Mouse (Mus musculus): ENCODE data around the gene Uqcr11. TPM values are rescaled to one million over a fixed set of nuclear protein-coding genes. Genes with fewer than 3 reads are reported as not detected.

Gene Uqcr11
- polyA plus RNA-seq, 1 experiment from 2014 or later, result 593 TPM

- Histone ChIP-seq H3K4me1 (peaks cover 38% of the 10 kb centered on the region), H3K36me3 (ENCODE audit: poor library complexity, severe bottlenecking) (peaks cover 60% of the 10 kb centered on the region), H3K9me3 (replicated peaks) (no peaks in the 10 kb centered on the region), H3K4me3 (peak overlapping the region; percentile 99), H3K27me3 (no peaks in the 10 kb centered on the region), H3K27ac (peak overlapping the region; percentile 99; the same call in 1 of the 2 replicates), H3K4me2 (peak overlapping the region; percentile 97), H3K9ac (peak overlapping the region; percentile 100)
- ATAC-seq, result no peak
- WGBS, result 87% methylated on average over 4 of the region's 4 CpGs
These were observed 22.5 kb downstream of the Uqcr11 start for GRCm38 (mm10) chr10:80384115-80384639.

DNA sequence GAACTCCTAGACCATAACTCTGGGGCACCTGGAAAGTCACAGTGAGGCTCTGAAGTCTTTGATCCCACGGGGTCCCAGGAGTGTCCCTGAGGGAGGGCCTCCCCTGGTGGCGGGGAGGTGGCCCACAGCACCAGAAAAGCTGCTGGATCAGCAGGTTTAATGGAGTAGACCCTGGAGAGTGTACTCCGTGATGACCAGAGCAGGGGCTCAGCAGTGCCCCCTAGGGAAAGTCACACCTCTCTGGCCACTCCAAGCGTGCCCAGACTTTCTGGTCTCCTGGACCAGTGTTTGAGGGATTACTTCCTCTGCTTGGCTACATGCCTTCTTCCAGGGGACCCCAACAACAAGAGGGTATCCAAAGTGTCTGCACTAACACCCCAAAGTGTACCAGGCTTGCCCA is 23.2 kb downstream of the Uqcr11 start:
- Histone ChIP-seq H3K9ac (peak overlapping the region; percentile 100), H3K4me3 (peak overlapping the region; percentile 99), H3K9me3 (replicated peaks) (no peaks in the 10 kb centered on the region), H3K27ac (no peak overlapping the region), H3K4me1 (peaks cover 34% of the 10 kb centered on the region), H3K27me3 (no peaks in the 10 kb centered on the region), H3K4me2 (peak overlapping the region; percentile 97), H3K36me3 (ENCODE audit: poor library complexity, severe bottlenecking) (peaks cover 61% of the 10 kb centered on the region)
- no peak for ATAC-seq
- 52% methylated on average over 4 of the region's 4 CpGs for WGBS

DNA sequence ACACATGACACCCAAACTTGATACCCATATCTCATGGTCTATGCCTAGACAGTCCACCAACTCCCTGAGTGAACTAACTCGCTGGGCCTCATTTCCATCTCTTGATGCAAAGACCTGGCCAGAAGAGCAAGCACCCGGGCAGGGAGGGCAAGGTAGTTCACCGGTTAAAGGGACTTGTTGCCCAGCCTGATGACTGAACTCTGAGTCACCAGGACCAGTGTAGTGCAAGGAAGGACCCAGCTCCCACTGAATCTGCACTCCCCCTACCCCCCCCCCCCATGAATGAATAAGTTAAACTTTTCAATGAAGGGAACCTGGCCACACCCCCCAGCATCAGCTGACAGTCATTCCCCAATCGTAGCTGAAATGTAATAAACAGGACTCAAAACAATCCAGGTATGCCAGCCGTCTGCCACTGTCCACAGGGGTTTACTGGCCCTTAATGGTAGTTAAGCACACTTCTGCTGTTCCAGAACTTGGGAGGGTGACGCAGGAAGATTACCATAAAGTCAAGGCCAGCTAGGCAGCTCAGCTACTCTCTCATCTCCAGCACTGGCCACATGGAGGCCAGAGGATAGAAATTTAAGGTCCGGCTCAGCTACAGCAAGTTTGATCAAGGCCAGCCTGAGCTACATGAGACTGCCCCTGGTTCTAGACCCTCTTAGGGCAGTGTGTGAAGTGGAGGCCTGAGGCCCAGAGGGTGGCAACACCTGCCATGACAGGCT is 23.8 kb downstream of the Uqcr11 start:
- peaks cover 28% of the 10 kb centered on the region for H3K4me1 ChIP-seq
- peak overlapping the region; percentile 99 for H3K4me3 ChIP-seq
- ATAC-seq, result no peak
- H3K9ac ChIP-seq, result peak overlapping the region; percentile 100
- no peak overlapping the region for H3K27ac ChIP-seq
- WGBS, result 90% methylated on average over 7 of the region's 7 CpGs
- H3K9me3 ChIP-seq (replicated peaks), result no peaks in the 10 kb centered on the region
- peak overlapping the region; percentile 97 for H3K4me2 ChIP-seq
- no peaks in the 10 kb centered on the region for H3K27me3 ChIP-seq
- H3K36me3 ChIP-seq (ENCODE audit: poor library complexity, severe bottlenecking), result peaks cover 61% of the 10 kb centered on the region

GRCm38 (mm10) chr10:80377716-80378115 is 28.9 kb downstream of the Uqcr11 start:
- no peak overlapping the region for H3K27ac ChIP-seq
- 56% methylated on average over 10 of the region's 10 CpGs for WGBS
- ATAC-seq, result no peak
- H3K9me3 ChIP-seq (replicated peaks), result no peaks in the 10 kb centered on the region
- no peak overlapping the region for H3K4me2 ChIP-seq
- H3K4me3 ChIP-seq, result no peak overlapping the region
- H3K4me1 ChIP-seq, result no peaks in the 10 kb centered on the region
- H3K9ac ChIP-seq, result no peak overlapping the region
- peaks cover 35% of the 10 kb centered on the region for H3K36me3 ChIP-seq (ENCODE audit: poor library complexity, severe bottlenecking)
- no peaks in the 10 kb centered on the region for H3K27me3 ChIP-seq

DNA sequence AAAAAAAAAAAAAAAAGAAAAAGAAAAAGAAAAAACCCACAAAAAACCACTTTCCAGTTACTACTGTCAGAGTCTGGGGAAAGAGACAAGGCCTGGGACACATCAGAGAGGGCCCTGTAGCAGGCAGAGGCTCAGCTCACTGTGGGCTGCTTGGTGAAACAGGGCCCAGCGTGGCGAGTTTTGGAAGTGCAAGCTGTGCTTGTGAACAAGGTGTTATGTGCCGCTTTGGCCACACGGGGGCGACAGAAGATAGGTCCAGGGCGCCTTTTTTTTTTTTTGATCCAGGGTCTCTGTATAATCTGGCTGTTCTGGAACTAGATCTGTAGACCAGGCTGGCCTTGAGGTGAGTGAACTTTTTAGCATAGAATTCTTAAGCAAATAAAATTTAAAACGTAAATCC is 30.5 kb downstream of the Uqcr11 start:
- Histone ChIP-seq H3K4me1 (peaks cover 12% of the 10 kb centered on the region), H3K9ac (no peak overlapping the region), H3K36me3 (ENCODE audit: poor library complexity, severe bottlenecking) (peaks cover 19% of the 10 kb centered on the region), H3K4me2 (no peak overlapping the region), H3K27me3 (no peaks in the 10 kb centered on the region), H3K4me3 (no peak overlapping the region), H3K9me3 (replicated peaks) (no peaks in the 10 kb centered on the region), H3K27ac (no peak overlapping the region)
- under 1% methylated on average over 7 of the region's 7 CpGs for WGBS
- ATAC-seq, result no peak; the same call in 1 of the 2 replicates

- Histone ChIP-seq H3K27ac (no peak overlapping the region), H3K4me1 (peaks cover 14% of the 10 kb centered on the region), H3K4me2 (no peak overlapping the region), H3K9me3 (replicated peaks) (no peaks in the 10 kb centered on the region), H3K27me3 (no peaks in the 10 kb centered on the region), H3K36me3 (ENCODE audit: poor library complexity, severe bottlenecking) (0 out of 2 replicates have a peak, but pooled peaks cover under 1% of the 10 kb centered on the region), H3K9ac (no peak overlapping the region), H3K4me3 (no peak overlapping the region)
- ATAC-seq, result no peak
- whole genome bisulfite sequencing, result 16% methylated on average over 6 of the region's 6 CpGs
These were observed 32.6 kb downstream of the Uqcr11 start for GRCm38 (mm10) chr10:80374063-80374462.

- Histone ChIP-seq H3K9me3 (replicated peaks) (no peaks in the 10 kb centered on the region), H3K27ac (no peak overlapping the region), H3K36me3 (ENCODE audit: poor library complexity, severe bottlenecking) (no peaks in the 10 kb centered on the region), H3K4me2 (no peak overlapping the region), H3K27me3 (peaks cover 2% of the 10 kb centered on the region; the same call in 1 of the 2 replicates), H3K4me3 (no peak overlapping the region), H3K4me1 (peaks cover 14% of the 10 kb centered on the region), H3K9ac (no peak overlapping the region; the same call in 1 of the 2 replicates)
- no peak for ATAC-seq
- 78% methylated on average over 6 of the region's 6 CpGs for WGBS
These were observed 33.9 kb downstream of the Uqcr11 start for GRCm38 (mm10) chr10:80372706-80373105.

- Histone ChIP-seq H3K9ac (peak overlapping the region; percentile 32), H3K4me1 (peaks cover 14% of the 10 kb centered on the region), H3K4me2 (peak overlapping the region; percentile 47), H3K27ac (no peak overlapping the region), H3K36me3 (ENCODE audit: poor library complexity, severe bottlenecking) (no peaks in the 10 kb centered on the region), H3K9me3 (replicated peaks) (no peaks in the 10 kb centered on the region), H3K27me3 (peaks cover 8% of the 10 kb centered on the region; the same call in 1 of the 2 replicates), H3K4me3 (peak overlapping the region; percentile 20; the same call in 1 of the 2 replicates)
- ATAC-seq, result no peak
- WGBS, result 51% methylated on average over 9 of the region's 9 CpGs
These were observed 34.6 kb downstream of the Uqcr11 start for GRCm38 (mm10) chr10:80371983-80372382.

DNA sequence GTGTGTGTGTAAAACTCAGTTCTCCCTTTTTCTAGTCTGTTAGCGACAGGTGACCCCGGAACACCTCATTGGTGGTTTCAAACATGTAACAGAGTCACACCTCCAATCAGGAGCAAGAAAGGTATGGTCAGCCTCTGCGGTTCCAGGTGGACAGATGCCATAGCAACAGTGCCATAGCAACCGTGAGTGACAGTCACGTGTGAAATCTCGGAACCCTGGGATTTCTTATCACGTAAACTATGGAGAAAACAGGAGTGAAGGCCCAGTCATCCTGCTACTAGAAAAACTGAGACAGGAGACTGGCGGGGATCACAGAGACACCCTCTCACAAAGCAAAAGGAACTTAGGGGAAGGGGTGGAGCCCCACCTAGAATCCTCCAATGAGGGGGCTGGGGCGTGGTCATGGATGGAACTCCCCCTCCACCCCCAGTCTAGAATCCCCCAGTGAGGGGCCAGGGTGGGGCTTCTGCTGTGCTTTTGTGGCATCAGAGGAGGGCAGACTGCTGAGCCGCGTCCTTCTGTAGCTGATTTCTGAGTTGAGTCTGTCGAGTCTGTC is 35.1 kb downstream of the Uqcr11 start:
- Histone ChIP-seq H3K9me3 (replicated peaks) (no peaks in the 10 kb centered on the region), H3K27ac (no peak overlapping the region), H3K4me3 (peak overlapping the region; percentile 20), H3K9ac (peak overlapping the region; percentile 32; the same call in 1 of the 2 replicates), H3K4me2 (peak overlapping the region; percentile 47), H3K4me1 (peaks cover 14% of the 10 kb centered on the region), H3K27me3 (peaks cover 12% of the 10 kb centered on the region; the same call in 1 of the 2 replicates), H3K36me3 (ENCODE audit: poor library complexity, severe bottlenecking) (no peaks in the 10 kb centered on the region)
- WGBS, result 2% methylated on average over 12 of the region's 12 CpGs
- peak; percentile 73 for ATAC-seq

DNA sequence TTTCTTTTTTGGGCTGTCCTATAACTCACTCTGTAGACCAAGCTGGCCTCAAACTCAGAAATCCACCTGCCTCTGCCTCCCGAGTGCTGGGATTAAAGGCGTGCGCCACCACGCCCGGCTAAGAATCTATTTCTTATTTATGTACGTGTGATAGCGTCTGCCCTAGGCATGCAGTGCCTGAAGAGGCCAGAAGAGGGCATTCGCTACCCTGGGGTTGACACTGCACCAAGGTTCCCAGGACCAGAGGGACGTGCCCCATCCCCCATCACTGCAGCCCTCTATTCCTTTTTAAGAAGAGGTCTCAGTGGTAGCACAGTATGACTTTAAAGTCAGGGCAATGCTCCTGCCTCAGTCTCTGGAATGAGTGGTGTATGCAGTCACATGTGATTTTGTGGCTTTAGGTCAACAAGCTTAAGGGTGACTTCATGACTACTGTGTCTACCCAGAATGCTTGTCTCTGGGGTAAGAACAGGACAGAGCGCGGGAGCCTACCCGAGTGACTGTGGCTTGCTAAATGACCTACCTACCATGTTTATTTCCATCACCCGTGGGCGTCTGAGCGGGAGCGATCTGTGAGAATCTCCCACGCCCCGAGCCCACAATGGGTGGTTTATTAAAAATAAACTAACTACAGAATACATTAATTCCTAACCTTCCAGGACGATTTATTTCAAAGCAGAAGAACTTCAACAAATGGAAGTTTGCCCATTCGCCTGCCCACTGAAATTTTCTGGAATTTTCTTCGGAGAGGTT is 36.5 kb downstream of the Uqcr11 start:
- Histone ChIP-seq H3K4me2 (no peak overlapping the region), H3K9me3 (replicated peaks) (no peaks in the 10 kb centered on the region), H3K27me3 (peaks cover 16% of the 10 kb centered on the region), H3K4me3 (no peak overlapping the region), H3K4me1 (peaks cover 14% of the 10 kb centered on the region), H3K9ac (no peak overlapping the region), H3K36me3 (ENCODE audit: poor library complexity, severe bottlenecking) (no peaks in the 10 kb centered on the region), H3K27ac (no peak overlapping the region)
- 84% methylated on average over 21 of the region's 21 CpGs for WGBS
- no peak for ATAC-seq

- H3K9ac ChIP-seq, result no peak overlapping the region
- 91% methylated on average over 6 of the region's 6 CpGs for WGBS
- H3K36me3 ChIP-seq (ENCODE audit: poor library complexity, severe bottlenecking), result no peaks in the 10 kb centered on the region
- no peak overlapping the region for H3K4me2 ChIP-seq
- H3K9me3 ChIP-seq (replicated peaks), result no peaks in the 10 kb centered on the region
- H3K27ac ChIP-seq, result no peak overlapping the region
- peaks cover 19% of the 10 kb centered on the region for H3K4me1 ChIP-seq
- H3K4me3 ChIP-seq, result no peak overlapping the region
- H3K27me3 ChIP-seq, result peaks cover 24% of the 10 kb centered on the region
- no peak for ATAC-seq
These were observed 38.2 kb downstream of the Uqcr11 start for GRCm38 (mm10) chr10:80368392-80368791.

DNA sequence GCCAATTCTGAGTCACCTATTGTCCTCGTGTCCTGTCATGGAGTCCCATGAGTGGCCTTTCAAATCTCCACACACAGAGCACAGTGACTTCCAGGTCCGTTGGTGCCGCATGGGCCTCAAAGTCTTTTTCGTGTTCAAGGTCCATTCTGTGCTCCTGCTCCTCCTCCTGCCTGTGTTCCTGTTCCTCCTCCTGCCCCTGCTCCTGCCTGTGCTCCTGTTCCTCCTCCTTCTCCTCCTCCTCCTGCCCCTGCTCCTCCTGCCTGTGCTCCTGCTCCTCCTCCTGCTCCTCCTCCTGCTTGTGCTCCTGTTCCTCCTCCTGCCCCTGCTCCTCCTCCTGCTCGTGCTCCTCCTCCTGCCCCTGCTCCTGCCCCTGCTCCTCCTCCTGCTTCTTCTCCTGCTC is 38.7 kb downstream of the Uqcr11 start:
- H3K27ac ChIP-seq, result no peak overlapping the region
- H3K9me3 ChIP-seq (replicated peaks), result no peaks in the 10 kb centered on the region
- H3K36me3 ChIP-seq (ENCODE audit: poor library complexity, severe bottlenecking), result no peaks in the 10 kb centered on the region
- H3K9ac ChIP-seq, result no peak overlapping the region
- 61% methylated on average over 5 of the region's 5 CpGs for WGBS
- H3K4me3 ChIP-seq, result no peak overlapping the region
- ATAC-seq, result no peak
- peaks cover 26% of the 10 kb centered on the region for H3K27me3 ChIP-seq
- H3K4me2 ChIP-seq, result no peak overlapping the region
- peaks cover 19% of the 10 kb centered on the region for H3K4me1 ChIP-seq

Data from forebrain, embryonic 13.5 days (tissue).